In genomic region chr3:141948096-141948495, GRCm38 (mm10) we compare ENCODE assay signal across 14 mouse cellular contexts.
"Had no signal": no experiment of that assay in that cellular context is flagged by ENCODE, and none has a peak within 500 bp of the region (broad histone marks: within the 10 kb centered on the region; RNA-seq: fewer than 3 reads in every experiment).

No protein-coding gene starts in this region.

- H3K36me3 ChIP-seq: lung, embryonic 15.5 days; midbrain, embryonic 12.5 days; neural tube, embryonic 12.5 days; stomach, embryonic 15.5 days had no signal

- H3K27me3 ChIP-seq: lung, embryonic 15.5 days; midbrain, embryonic 12.5 days; neural tube, embryonic 12.5 days; stomach, embryonic 15.5 days had no signal

- H3K9me3 ChIP-seq: lung, embryonic 15.5 days; midbrain, embryonic 12.5 days; neural tube, embryonic 12.5 days; stomach, embryonic 15.5 days had no signal

- H3K9ac ChIP-seq: liver, embryonic 14.5 days; lung, embryonic 15.5 days; midbrain, embryonic 12.5 days; neural tube, embryonic 12.5 days; stomach, embryonic 15.5 days had no signal

- H3K4me3 ChIP-seq: lung, embryonic 15.5 days; midbrain, embryonic 12.5 days; neural tube, embryonic 12.5 days; stomach, embryonic 15.5 days had no signal

- DNase-seq: lung, adult 18-20 months; lung, postnatal 14 days; lung, postnatal 4 days; midbrain, embryonic 14.5 days; right cerebral cortex, postnatal 14 days; thymus, adult 2 months; thymus, postnatal 25 days; thymus, postnatal 4 days had no signal

- H3K4me2 ChIP-seq: lung, embryonic 15.5 days; midbrain, embryonic 12.5 days; neural tube, embryonic 12.5 days; stomach, embryonic 15.5 days had no signal

- H3K4me1 ChIP-seq: lung, embryonic 15.5 days; stomach, embryonic 15.5 days had no signal

- H3K27ac ChIP-seq: liver, embryonic 14.5 days; lung, embryonic 15.5 days; midbrain, embryonic 12.5 days; neural tube, embryonic 12.5 days; stomach, embryonic 15.5 days; stomach, postnatal 0 days had no signal
